Mouse (Mus musculus) testis, adult 2 months (tissue): ENCODE measurements at regions not wholly inside any gene's neighbourhood (a gene's known extent, or its start where the extent isn't known, plus 50 kb on each side); places are given as distances from the start of the nearest gene placed in this dataset.

ENCODE experiments used
- CTCF ChIP-seq: fragments of 200-500 bp; IDR thresholded peaks from 2 replicates; pipeline ENCODE4 v1.5.1; 2012; ENCODE audit warnings: low read depth, mild to moderate bottlenecking, inconsistent platforms, low read length, moderate library complexity; ENCODE audit not compliant: control insufficient read depth, insufficient read depth, insufficient replicate concordance
- POLR2A ChIP-seq: fragments of 200-500 bp; IDR thresholded peaks from 2 replicates; pipeline ENCODE4 v1.6.1; 2012; ENCODE audit warnings: low read depth, mild to moderate bottlenecking, inconsistent platforms, low read length, moderate library complexity; ENCODE audit not compliant: control insufficient read depth

- TF ChIP-seq CTCF (no peak), POLR2A (no peak)
These were observed 225.4 kb downstream of the Gm19410 start for GRCm38 (mm10) chr8:35991013-35991412.
